Mouse (Mus musculus) cortical plate, adult 2 months (tissue): Measurements from ENCODE around the gene Fbxw8.

Experiments used
- CTCF ChIP-seq: fragments of 200-500 bp; IDR thresholded peaks from 2 replicates; pipeline ENCODE4 v1.5.1; 2011; ENCODE audit warnings: mild to moderate bottlenecking, control low read depth, low read length; ENCODE audit not compliant: insufficient read depth; ENCODE audit errors: extremely low read depth
- POLR2A ChIP-seq: fragments of 200-500 bp; IDR thresholded peaks from 2 replicates; pipeline ENCODE4 v1.6.1; 2011; ENCODE audit warnings: mild to moderate bottlenecking, low read length, control low read depth; ENCODE audit not compliant: insufficient read depth; ENCODE audit errors: extremely low read depth

DNA sequence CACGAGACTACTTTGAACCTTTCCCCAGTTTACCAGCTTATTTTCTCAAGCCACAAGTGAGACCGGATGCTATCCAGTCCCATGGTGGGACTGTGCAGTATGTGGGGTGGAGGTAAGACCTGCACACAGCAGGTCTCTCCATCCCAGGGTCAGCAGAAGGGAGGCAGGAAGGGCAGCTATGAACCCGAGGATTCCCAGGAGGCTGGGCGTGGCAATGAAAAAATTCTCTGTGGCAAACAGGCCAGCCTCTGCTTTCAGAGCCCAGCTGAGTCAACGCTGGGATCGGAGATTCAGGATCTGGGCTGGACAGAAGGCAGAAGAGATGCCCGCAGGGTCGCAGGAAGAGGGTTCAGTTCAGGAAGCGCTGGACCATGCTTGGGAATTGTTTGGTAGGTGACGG, 8.0 kb downstream of the Fbxw8 start:
- no peak for TF ChIP-seq CTCF
- no peak for TF ChIP-seq POLR2A
